Mouse (Mus musculus) bone marrow macrophage, adult 2 months (primary cell): Measurements from ENCODE around the gene Cfap52.

Source experiments
- CTCF ChIP-seq: IDR thresholded peaks from 2 replicates; pipeline ENCODE4 v1.5.1; 2012; ENCODE audit warnings: low read depth, mild to moderate bottlenecking, low read length, moderate library complexity
- POLR2A ChIP-seq: IDR thresholded peaks from 2 replicates; pipeline ENCODE4 v1.6.1; 2012; ENCODE audit warnings: mild to moderate bottlenecking, low read depth, low read length, borderline replicate concordance

- TF ChIP-seq CTCF, result no peak
- no peak for TF ChIP-seq POLR2A
Measured at GRCm38 (mm10) chr11:67920226-67920960, 45.1 kb downstream of the Cfap52 start.
